Mouse (Mus musculus) lung, postnatal 0 days (tissue): ENCODE measurements around the gene Hlx.

Experiments used
- CTCF ChIP-seq: IDR thresholded peaks from 2 replicates; pipeline ENCODE4 v1.5.1; 2016; ENCODE audit warnings: antibody characterized with exemption, mild to moderate bottlenecking
- EP300 ChIP-seq: IDR thresholded peaks from 2 replicates; pipeline ENCODE4 v1.6.1; 2016; ENCODE audit warnings: antibody characterized with exemption, mild to moderate bottlenecking, control low read depth

DNA sequence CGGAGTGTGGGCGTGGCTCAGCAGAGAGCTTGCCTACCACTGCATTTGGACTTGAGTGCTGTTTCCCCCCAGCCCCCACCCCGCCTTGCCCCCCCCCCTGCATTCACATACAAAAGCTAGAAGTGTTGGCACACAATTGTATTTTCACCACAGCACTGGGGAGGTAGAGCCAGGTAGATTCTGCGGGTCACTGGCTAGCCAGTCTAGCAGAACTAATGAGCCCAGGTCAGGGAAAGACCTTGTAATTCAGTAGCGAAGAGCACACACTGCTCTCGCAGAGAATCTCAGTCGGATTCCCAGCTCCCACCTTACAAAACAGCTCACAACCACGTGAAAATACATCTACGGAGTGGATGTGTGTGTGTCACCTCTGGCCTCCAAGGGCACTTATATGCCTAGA is 42.9 kb upstream of the Hlx start:
- TF ChIP-seq CTCF (no peak), EP300 (no peak)
